Mouse (Mus musculus): ENCODE data around the gene Eif4b.
A peak's percentile ranks its signal among the peaks of the same experiment; 100 is the strongest.

Gene Eif4b

GRCm38 (mm10) chr15:102117461-102118443 is 44.2 kb downstream of the Eif4b start:
- no peak for DNase-seq (ENCODE audit: low read depth)

- DNase-seq (ENCODE audit: low read depth), result no peak
These were observed 45.0 kb downstream of the Eif4b start for GRCm38 (mm10) chr15:102118591-102118990.

GRCm38 (mm10) chr15:102119121-102119830 is 45.7 kb downstream of the Eif4b start:
- DNase-seq (ENCODE audit: low read depth), result no peak

GRCm38 (mm10) chr15:102119831-102120170 is 46.2 kb downstream of the Eif4b start:
- DNase-seq (ENCODE audit: low read depth), result no peak

GRCm38 (mm10) chr15:102120530-102120929 is 47.0 kb downstream of the Eif4b start:
- no peak for DNase-seq (ENCODE audit: low read depth)

- no peak for DNase-seq (ENCODE audit: low read depth)
These were observed 52.7 kb downstream of the Eif4b start for GRCm38 (mm10) chr15:102126303-102126702.

GRCm38 (mm10) chr15:102133314-102133713 is 59.7 kb downstream of the Eif4b start:
- DNase-seq (ENCODE audit: low read depth), result no peak

GRCm38 (mm10) chr15:102134709-102135108 is 61.1 kb downstream of the Eif4b start:
- DNase-seq (ENCODE audit: low read depth), result no peak

GRCm38 (mm10) chr15:102135522-102136128 is 62.1 kb downstream of the Eif4b start:
- DNase-seq (ENCODE audit: low read depth), result no peak

GRCm38 (mm10) chr15:102136129-102136758 is 62.7 kb downstream of the Eif4b start, which contains the start of gene Spryd3:
Spryd3 (minus strand) TSS chr15:102136234.
- peak; percentile 92 for DNase-seq (ENCODE audit: low read depth)

GRCm38 (mm10) chr15:102141120-102141519 is 67.5 kb downstream of the Eif4b start:
- DNase-seq (ENCODE audit: low read depth), result no peak

GRCm38 (mm10) chr15:102142914-102143912 is 69.6 kb downstream of the Eif4b start:
- DNase-seq (ENCODE audit: low read depth), result no peak

- DNase-seq (ENCODE audit: low read depth), result no peak
These were observed 70.7 kb downstream of the Eif4b start, which contains the start of gene Igfbp6 for GRCm38 (mm10) chr15:102144274-102144711. Igfbp6 (plus strand) TSS chr15:102144362.

GRCm38 (mm10) chr15:102144726-102145125 is 71.2 kb downstream of the Eif4b start:
- no peak for DNase-seq (ENCODE audit: low read depth)

- no peak for DNase-seq (ENCODE audit: low read depth)
These were observed 71.8 kb downstream of the Eif4b start for GRCm38 (mm10) chr15:102145330-102145729.

- DNase-seq (ENCODE audit: low read depth), result no peak
These were observed 72.5 kb downstream of the Eif4b start for GRCm38 (mm10) chr15:102146089-102146488.
